Mouse (Mus musculus) CH12.LX (cell line): ENCODE measurements around the gene 1500011B03Rik. TPM values are rescaled to one million over a fixed set of nuclear protein-coding genes. Genes with fewer than 3 reads are reported as not detected.

Experiments used
- DNase-seq: peaks from one replicate; pipeline ENCODE4 v3.0.0-alpha.2; 2013; ENCODE audit errors: extremely low read depth
- H3K27ac ChIP-seq: 2 replicates; pipeline ENCODE4 v1.5.1; 2012; ENCODE audit warnings: low read depth, mild to moderate bottlenecking, control low read depth, moderate library complexity; ENCODE audit not compliant: insufficient read depth
- H3K27me3 ChIP-seq: replicated peaks from 2 replicates; pipeline ENCODE3; 2012; ENCODE audit warnings: inconsistent platforms
- H3K36me3 ChIP-seq, 2 experiments: replicated peaks in 1 of 2; 2 replicates each; pipeline versions ENCODE3 to v1.6.1; 2012; ENCODE audit warnings: inconsistent platforms in 1 of 2, low read length in 1 of 2, mild to moderate bottlenecking in 1 of 2, mixed read lengths in 1 of 2, moderate library complexity in 1 of 2; ENCODE audit not compliant: control insufficient read depth in 1 of 2, insufficient read depth in 1 of 2
- H3K4me1 ChIP-seq, 2 experiments: 2 replicates each; pipeline ENCODE4 v1.6.1; 2012; ENCODE audit warnings: inconsistent platforms in 1 of 2, moderate library complexity in 1 of 2; ENCODE audit not compliant: insufficient read depth in 2 of 2, control insufficient read depth in 1 of 2
- H3K4me2 ChIP-seq: 2 replicates; pipeline ENCODE4 v1.6.1; 2012; ENCODE audit warnings: low read depth, mild to moderate bottlenecking, control low read depth; ENCODE audit not compliant: poor library complexity, insufficient read depth, severe bottlenecking
- H3K4me3 ChIP-seq, 3 experiments: fragments of 150-350 bp in 1 of 3; sonication (generic) in 1 of 3; replicated peaks in 1 of 3; 2 replicates each; pipeline versions ENCODE3 to v1.5.1; 2011 to 2012; ENCODE audit warnings: low read depth in 2 of 3, low read length in 2 of 3, mild to moderate bottlenecking in 2 of 3, moderate library complexity in 2 of 3, control low read depth in 1 of 3, improper control_type of control experiment in 1 of 3, inconsistent platforms in 1 of 3, mixed read lengths in 1 of 3; ENCODE audit not compliant: poor library complexity in 1 of 3
- H3K79me2 ChIP-seq: replicated peaks from 2 replicates; pipeline ENCODE4 v1.6.1; 2012; ENCODE audit warnings: mild to moderate bottlenecking, moderate library complexity; ENCODE audit not compliant: control insufficient read depth, poor library complexity, insufficient read depth, severe bottlenecking; ENCODE audit errors: extremely low read depth
- H3K9ac ChIP-seq: 2 replicates; pipeline ENCODE4 v1.6.1; 2012; ENCODE audit warnings: low read depth, mild to moderate bottlenecking, control low read depth, moderate library complexity; ENCODE audit not compliant: insufficient read depth
- H3K9me3 ChIP-seq: replicated peaks from 2 replicates; pipeline ENCODE3; 2012; ENCODE audit warnings: low read length, inconsistent platforms, mixed read lengths
- E2F4 ChIP-seq: IDR thresholded peaks from 2 replicates; pipeline ENCODE4 v1.6.1; 2011; ENCODE audit warnings: low read depth, low read length, improper control_type of control experiment; ENCODE audit not compliant: insufficient replicate concordance
- ELF1 ChIP-seq: IDR thresholded peaks from 2 replicates; pipeline ENCODE4 v1.6.1; 2014; ENCODE audit warnings: low read depth, mild to moderate bottlenecking, inconsistent platforms, low read length, improper control_type of control experiment
- ETS1 ChIP-seq: conservative IDR thresholded peaks from 2 replicates; pipeline ENCODE4 v1.6.1; 2012; ENCODE audit warnings: low read depth, mild to moderate bottlenecking, inconsistent platforms, low read length, improper control_type of control experiment, moderate library complexity
- HCFC1 ChIP-seq: IDR thresholded peaks from 2 replicates; pipeline ENCODE4 v1.6.1; 2012; ENCODE audit warnings: low read depth, mild to moderate bottlenecking, inconsistent platforms, low read length, improper control_type of control experiment
- JUN ChIP-seq: IDR thresholded peaks from 2 replicates; pipeline ENCODE4 v1.6.1; 2011; ENCODE audit warnings: low read depth, mild to moderate bottlenecking, low read length, improper control_type of control experiment, moderate library complexity; ENCODE audit not compliant: insufficient read depth
- MAFK ChIP-seq: IDR thresholded peaks from 2 replicates; pipeline ENCODE4 v1.6.1; 2011; ENCODE audit warnings: low read length, improper control_type of control experiment; ENCODE audit not compliant: insufficient replicate concordance
- MAZ ChIP-seq: IDR thresholded peaks from 2 replicates; pipeline ENCODE4 v1.6.1; 2012; ENCODE audit warnings: low read depth, mild to moderate bottlenecking, inconsistent platforms, low read length, improper control_type of control experiment, moderate library complexity
- NELFE ChIP-seq: IDR thresholded peaks from 2 replicates; pipeline ENCODE4 v1.6.1; 2011; ENCODE audit warnings: low read depth, low read length, improper control_type of control experiment
- NRF1 ChIP-seq: IDR thresholded peaks from 2 replicates; pipeline ENCODE4 v1.6.1; 2014; ENCODE audit warnings: low read depth, mild to moderate bottlenecking, inconsistent platforms, low read length, improper control_type of control experiment, moderate library complexity
- POLR2A ChIP-seq: IDR thresholded peaks from 2 replicates; pipeline ENCODE4 v1.6.1; 2011; ENCODE audit warnings: low read depth, mild to moderate bottlenecking, improper control_type of control experiment, low read length
- POLR2AphosphoS2 ChIP-seq: IDR thresholded peaks from 2 replicates; pipeline ENCODE4 v1.6.1; 2011; ENCODE audit warnings: low read depth, low read length, improper control_type of control experiment
- RCOR1 ChIP-seq: conservative IDR thresholded peaks from 2 replicates; pipeline ENCODE4 v1.6.1; 2012; ENCODE audit warnings: low read depth, mild to moderate bottlenecking, inconsistent platforms, low read length, improper control_type of control experiment
- SIN3A ChIP-seq: IDR thresholded peaks from 2 replicates; pipeline ENCODE4 v1.6.1; 2012; ENCODE audit warnings: low read length, improper control_type of control experiment, inconsistent platforms
- SMC3 ChIP-seq: IDR thresholded peaks from 2 replicates; pipeline ENCODE4 v1.6.1; 2011; ENCODE audit warnings: low read depth, low read length, improper control_type of control experiment
- TBP ChIP-seq: conservative IDR thresholded peaks from 2 replicates; pipeline ENCODE4 v1.6.1; 2011; ENCODE audit warnings: low read depth, low read length, improper control_type of control experiment
- TCF12 ChIP-seq: IDR thresholded peaks from 2 replicates; pipeline ENCODE4 v1.6.1; 2014; ENCODE audit warnings: low read depth, mild to moderate bottlenecking, inconsistent platforms, low read length, improper control_type of control experiment
- UBTF ChIP-seq: IDR thresholded peaks from 2 replicates; pipeline ENCODE4 v1.6.1; 2012; ENCODE audit warnings: low read depth, mild to moderate bottlenecking, inconsistent platforms, low read length, improper control_type of control experiment, moderate library complexity
- USF1 ChIP-seq: IDR thresholded peaks from 2 replicates; pipeline ENCODE4 v1.6.1; 2014; ENCODE audit warnings: low read depth, mild to moderate bottlenecking, inconsistent platforms, low read length, improper control_type of control experiment
- USF2 ChIP-seq: conservative IDR thresholded peaks from 2 replicates; pipeline ENCODE4 v1.6.1; 2011; ENCODE audit warnings: low read depth, low read length, improper control_type of control experiment
- ZKSCAN1 ChIP-seq: IDR thresholded peaks from 2 replicates; pipeline ENCODE4 v1.6.1; 2012; ENCODE audit warnings: low read depth, inconsistent platforms, low read length, improper control_type of control experiment, borderline replicate concordance
- dilution Hi-C: fragments of 300-500 bp; cut with MboI; formaldehyde crosslinking; loops from 2 replicates; pipeline ENCODE4 v1.14.3; 2020; ENCODE audit warnings: low sequenced_read_pairs; ENCODE audit not compliant: extremely low pct_unique_long_range_greater_than_20kb, extremely low pct_ligation_motif_present
- in situ Hi-C: fragments of 300-500 bp; cut with MboI; formaldehyde crosslinking; loops from 3 replicates; pipeline ENCODE4 v1.14.3; 2019; ENCODE audit warnings: low sequenced_read_pairs, low pct_ligation_motif_present, low pct_unique_long_range_greater_than_20kb, mixed read lengths
- polyA plus RNA-seq: library from polyadenylated mRNA; unstranded; fragments of >175 nt; gene quantifications from 2 replicates; pipeline ENCODE4 v1.2.1, GENCODE M21; 2012; ENCODE audit warnings: low read depth; ENCODE audit not compliant: insufficient read length
- total RNA-seq, 2 experiments: library from RNA; depleted of rRNA; stranded (reverse); fragments of 300-350 nt in 1 of 2; fragments of >200 nt in 1 of 2; gene quantifications; 2 replicates each; pipeline ENCODE4 v1.2.3; 2012 to 2014

The 1500011B03Rik gene
- total and polyA plus RNA-seq, 3 experiments, result 15.5 to 39.1 (median 31.4) TPM

GRCm38 (mm10) chr5:114806636-114807035 lies 16.6 kb downstream of the 1500011B03Rik start:
- TF ChIP-seq SMC3 (no peak), NRF1 (no peak), TBP (no peak), ELF1 (no peak), ZKSCAN1 (no peak), POLR2AphosphoS2 (no peak), MAFK (no peak), NELFE (no peak), POLR2A (no peak), USF1 (no peak), JUN (no peak), E2F4 (no peak), ETS1 (no peak), TCF12 (no peak), UBTF (no peak), SIN3A (no peak), RCOR1 (no peak), MAZ (no peak), USF2 (no peak), HCFC1 (no peak)
- in situ Hi-C loops (no loop called here), dilution Hi-C loops (no loop called here)
- H3K9ac ChIP-seq, result no peak overlapping the region
- no peaks in the 10 kb centered on the region for H3K9me3 ChIP-seq
- no peak overlapping the region for H3K27ac ChIP-seq
- H3K27me3 ChIP-seq, result no peaks in the 10 kb centered on the region
- H3K4me2 ChIP-seq, result no peak overlapping the region
- H3K36me3 ChIP-seq, result peaks cover 44 to 90% of the 10 kb centered on the region in 2 experiments
- no peak for DNase-seq
- H3K4me1 ChIP-seq, result peaks cover 5 to 8% of the 10 kb centered on the region in 2 experiments; a peak in 3 of 4 replicates
- H3K79me2 ChIP-seq, result no peaks in the 10 kb centered on the region
- no peak overlapping the region for H3K4me3 ChIP-seq
